Mouse (Mus musculus) lung, embryonic 16.5 days (tissue): ENCODE results near the gene Cbarp. TPM values are rescaled to one million over a fixed set of nuclear protein-coding genes. Genes with fewer than 3 reads are reported as not detected.

Experiments
- ATAC-seq: fragments of 200-750 bp; cut with Nextera tagmentation; 2 replicates; pipeline ENCODE4 v1.8.0; 2017; ENCODE audit warnings: low read depth, mild to moderate bottlenecking, moderate library complexity
- H3K27ac ChIP-seq: fragments of 300-500 bp; sonication (generic); 2 replicates; pipeline ENCODE4 v1.5.1; 2014; ENCODE audit warnings: mild to moderate bottlenecking, control low read depth, low read length
- H3K27me3 ChIP-seq: fragments of 300-500 bp; sonication (generic); 2 replicates; pipeline ENCODE4 v1.6.1; 2014; ENCODE audit warnings: low read depth, low read length, mixed read lengths; ENCODE audit not compliant: control insufficient read depth, insufficient read depth
- H3K36me3 ChIP-seq: fragments of 300-500 bp; sonication (generic); 2 replicates; pipeline ENCODE4 v1.6.1; 2014; ENCODE audit warnings: low read length; ENCODE audit not compliant: control insufficient read depth, insufficient read depth
- H3K4me1 ChIP-seq: fragments of 300-500 bp; sonication (generic); replicated peaks from 2 replicates; pipeline ENCODE4 v1.6.1; 2014; ENCODE audit warnings: low read length, mixed read lengths; ENCODE audit not compliant: control insufficient read depth, insufficient read depth
- H3K4me2 ChIP-seq: fragments of 300-500 bp; sonication (generic); 2 replicates; pipeline ENCODE4 v1.6.1; 2014; ENCODE audit warnings: low read depth, low read length, control low read depth
- H3K4me3 ChIP-seq: fragments of 300-500 bp; sonication (generic); 2 replicates; pipeline ENCODE4 v1.5.1; 2014; ENCODE audit warnings: mild to moderate bottlenecking, low read length, control low read depth
- H3K9ac ChIP-seq: fragments of 300-500 bp; sonication (generic); 2 replicates; pipeline ENCODE4 v1.6.1; 2014; ENCODE audit warnings: low read length, control low read depth
- H3K9me3 ChIP-seq: fragments of 300-500 bp; sonication (generic); 2 replicates; pipeline ENCODE4 v1.6.1; 2016; ENCODE audit warnings: low read length; ENCODE audit not compliant: control insufficient read depth
- WGBS: fragments of 180-500 bp; shearing (Covaris S2); extraction: QIAGEN DNeasy Blood & Tissue Kit; methylation state at CpG from one replicate; pipeline ENCODE4 v1.1.7; 2014; 5-methylcytosine and 5-hydroxymethylcytosine counted together
- polyA plus RNA-seq: library from polyadenylated mRNA; unstranded; fragments of >200 nt; fragmentation: Nextera tagmentation; extraction: Ambion mirVana; gene quantifications from 2 replicates; pipeline ENCODE4 v1.2.1, GENCODE M21; 2015

Cbarp gene
- polyA plus RNA-seq, 1 experiment from 2014 or later: 3.9 TPM

GRCm38 (mm10) chr10:80139975-80140665 is 515 bp downstream of the Cbarp start:
- Histone ChIP-seq H3K36me3 (peaks cover 14% of the 10 kb centered on the region), H3K27ac (no peak overlapping the region), H3K9ac (no peak overlapping the region), H3K4me3 (no peak overlapping the region), H3K9me3 (no peaks in the 10 kb centered on the region), H3K4me2 (no peak overlapping the region), H3K4me1 (peaks cover 35% of the 10 kb centered on the region), H3K27me3 (peaks cover 34% of the 10 kb centered on the region)
- no peak for ATAC-seq
- WGBS: 73% methylated on average over 11 of the region's 11 CpGs

GRCm38 (mm10) chr10:80139439-80139775 is 1.2 kb downstream of the Cbarp start:
- Histone ChIP-seq H3K27ac (peak overlapping the region; percentile 70), H3K27me3 (peaks cover 34% of the 10 kb centered on the region), H3K9me3 (no peaks in the 10 kb centered on the region), H3K4me2 (peak overlapping the region; percentile 100), H3K4me3 (peak overlapping the region; percentile 74), H3K9ac (peak overlapping the region; percentile 79), H3K4me1 (peaks cover 35% of the 10 kb centered on the region), H3K36me3 (peaks cover 9% of the 10 kb centered on the region)
- no peak for ATAC-seq
- 0% methylated on average over 10 of the region's 10 CpGs for WGBS

DNA sequence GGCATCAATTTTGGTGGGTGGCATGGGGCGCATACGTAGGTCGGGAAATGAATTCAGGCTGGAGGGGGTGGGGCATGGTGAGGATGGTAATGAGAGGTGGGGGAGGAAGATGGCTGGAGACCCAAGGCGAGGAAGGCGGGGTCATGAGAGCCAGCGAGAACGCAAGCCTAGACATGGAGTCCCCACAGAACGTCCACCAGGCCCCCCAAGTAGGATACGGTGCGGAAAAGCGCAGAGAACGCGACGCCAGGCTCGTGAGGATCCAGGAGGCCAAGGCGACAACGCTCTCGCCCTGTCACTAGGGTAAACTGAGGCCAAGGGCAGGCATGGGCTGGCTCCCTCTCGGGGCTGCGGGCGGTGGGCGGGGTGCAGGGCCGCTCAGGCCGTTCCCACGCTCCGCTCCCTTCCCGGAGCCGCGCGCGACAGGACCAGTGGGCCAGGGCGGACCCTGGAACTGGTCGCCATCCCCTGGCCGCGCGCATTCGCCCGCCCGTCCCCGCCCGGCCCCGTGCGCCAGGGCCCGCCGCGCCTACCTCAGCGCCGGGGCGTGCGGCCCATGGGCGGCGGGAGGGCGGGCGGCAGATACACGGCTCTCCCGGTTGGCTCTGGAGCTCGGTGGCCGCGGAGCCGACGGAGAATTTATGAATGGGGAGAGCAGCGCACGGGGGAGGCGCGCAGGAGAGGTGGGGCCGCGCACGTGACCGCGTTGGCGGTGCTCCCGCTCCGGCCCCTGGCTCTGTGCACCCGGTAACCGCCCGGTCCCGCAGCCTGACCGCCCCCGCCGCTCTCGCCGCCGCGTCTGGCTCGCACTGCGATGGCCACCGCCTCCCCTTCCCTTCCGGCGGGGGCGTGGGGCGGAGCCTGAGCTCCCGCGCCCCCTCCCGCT is 1.8 kb downstream of the Cbarp start, which contains the start of gene Atp5d:
Gene Atp5d, plus strand, starts transcription at position 80 of the 886 bp plus-strand sequence.
- Histone ChIP-seq H3K4me3 (peak within 1 kb of the TSS; percentile 74), H3K9ac (peak within 1 kb of the TSS; percentile 79), H3K4me2 (peak within 1 kb of the TSS; percentile 100), H3K27ac (peak within 1 kb of the TSS; percentile 75), H3K9me3 (no peaks in the 10 kb centered on the region), H3K36me3 (0 out of 2 replicates have a peak, but pooled peaks cover 3% of the 10 kb centered on the region), H3K4me1 (peaks cover 35% of the 10 kb centered on the region), H3K27me3 (peaks cover 34% of the 10 kb centered on the region)
- ATAC-seq: peak; percentile 3; the same call in 1 of the 2 replicates
- WGBS: under 1% methylated on average over 46 of the region's 94 CpGs

GRCm38 (mm10) chr10:80137626-80138552 is 2.7 kb downstream of the Cbarp start:
- Histone ChIP-seq H3K27me3 (peaks cover 34% of the 10 kb centered on the region), H3K4me2 (peak overlapping the region; percentile 100), H3K27ac (peak overlapping the region; percentile 75), H3K4me1 (peaks cover 38% of the 10 kb centered on the region), H3K4me3 (peak overlapping the region; percentile 74), H3K9ac (peak overlapping the region; percentile 79), H3K36me3 (0 out of 2 replicates have a peak, but pooled peaks cover 3% of the 10 kb centered on the region), H3K9me3 (no peaks in the 10 kb centered on the region)
- WGBS: 2% methylated on average over 21 of the region's 33 CpGs
- ATAC-seq: no peak

DNA sequence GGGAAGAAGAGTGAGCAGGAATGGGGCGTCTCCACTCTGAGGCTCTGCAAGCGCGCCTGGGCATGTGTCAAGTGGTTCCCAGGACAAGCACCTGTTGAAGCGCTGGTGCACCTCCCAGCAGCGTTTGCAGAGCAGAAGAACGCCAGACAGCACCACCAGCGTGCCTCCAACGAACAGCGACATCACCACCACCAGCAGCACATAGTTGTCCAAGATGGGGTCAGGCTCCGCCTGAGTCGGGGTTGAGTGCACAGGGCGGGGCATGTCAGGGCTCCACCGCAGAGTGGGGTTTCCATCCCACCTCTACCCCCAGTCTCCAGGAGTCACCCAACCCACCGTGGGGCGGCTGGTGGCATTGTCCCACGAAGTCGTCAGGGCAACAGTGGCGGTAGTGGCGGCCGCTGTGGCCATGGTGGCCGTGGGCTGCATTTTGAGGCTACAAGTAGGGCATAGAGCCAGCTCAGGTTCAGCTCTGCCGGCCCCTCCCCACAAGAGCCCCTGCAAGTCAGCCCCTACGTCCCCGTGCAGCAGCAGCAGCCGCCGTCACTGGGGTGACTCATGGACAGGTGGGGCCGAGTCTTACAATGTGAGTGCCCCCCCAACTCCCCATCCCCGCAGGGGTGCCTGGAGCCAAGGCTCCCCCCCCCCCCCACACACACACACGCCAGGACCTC is 3.5 kb downstream of the Cbarp start:
- peaks cover 6% of the 10 kb centered on the region for H3K36me3 ChIP-seq
- H3K27ac ChIP-seq: peak overlapping the region; percentile 75
- H3K4me3 ChIP-seq: peak overlapping the region; percentile 74
- no peaks in the 10 kb centered on the region for H3K9me3 ChIP-seq
- H3K4me2 ChIP-seq: peak overlapping the region; percentile 100
- H3K27me3 ChIP-seq: peaks cover 34% of the 10 kb centered on the region
- peak overlapping the region; percentile 79 for H3K9ac ChIP-seq
- WGBS: 3% methylated on average over 28 of the region's 29 CpGs
- H3K4me1 ChIP-seq: peaks cover 34% of the 10 kb centered on the region
- ATAC-seq: 0 out of 2 replicates have a peak, but pooled peaks have one; percentile 5

GRCm38 (mm10) chr10:80136179-80136951 is 4.3 kb downstream of the Cbarp start:
- Histone ChIP-seq H3K4me1 (peaks cover 34% of the 10 kb centered on the region), H3K27me3 (peaks cover 34% of the 10 kb centered on the region), H3K27ac (peak overlapping the region; percentile 75), H3K36me3 (peaks cover 11% of the 10 kb centered on the region), H3K4me2 (peak overlapping the region; percentile 100), H3K9ac (peak overlapping the region; percentile 79), H3K4me3 (peak overlapping the region; percentile 74), H3K9me3 (no peaks in the 10 kb centered on the region)
- no peak for ATAC-seq
- 7% methylated on average over 34 of the region's 49 CpGs for WGBS

DNA sequence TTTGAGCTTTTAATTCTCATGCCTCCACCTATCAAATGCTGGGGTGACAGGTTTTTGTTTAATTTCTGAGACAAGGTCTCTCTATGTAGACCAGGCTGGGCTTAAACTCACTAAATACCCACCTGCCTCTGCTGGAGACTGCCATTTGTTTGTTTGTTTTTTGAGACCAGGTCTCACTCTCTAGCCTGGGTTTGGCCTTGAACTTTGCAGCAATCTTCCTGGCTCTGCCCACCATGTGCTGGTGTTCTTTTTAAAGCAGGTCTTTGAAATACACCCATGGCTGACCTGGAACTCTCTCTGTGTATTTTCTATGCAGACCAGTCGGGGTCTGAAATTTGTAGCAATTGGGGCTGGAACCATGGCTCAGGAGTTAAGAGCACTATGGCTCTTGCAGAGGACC is 5.0 kb downstream of the Cbarp start:
- H3K27me3 ChIP-seq: peaks cover 34% of the 10 kb centered on the region
- ATAC-seq: no peak
- H3K9me3 ChIP-seq: no peaks in the 10 kb centered on the region
- 90% methylated on average over 1 of the region's 1 CpGs for WGBS
- peaks cover 16% of the 10 kb centered on the region for H3K36me3 ChIP-seq
- H3K4me1 ChIP-seq: peaks cover 30% of the 10 kb centered on the region
- H3K9ac ChIP-seq: no peak overlapping the region
- H3K4me2 ChIP-seq: no peak overlapping the region
- H3K4me3 ChIP-seq: no peak overlapping the region
- no peak overlapping the region for H3K27ac ChIP-seq

DNA sequence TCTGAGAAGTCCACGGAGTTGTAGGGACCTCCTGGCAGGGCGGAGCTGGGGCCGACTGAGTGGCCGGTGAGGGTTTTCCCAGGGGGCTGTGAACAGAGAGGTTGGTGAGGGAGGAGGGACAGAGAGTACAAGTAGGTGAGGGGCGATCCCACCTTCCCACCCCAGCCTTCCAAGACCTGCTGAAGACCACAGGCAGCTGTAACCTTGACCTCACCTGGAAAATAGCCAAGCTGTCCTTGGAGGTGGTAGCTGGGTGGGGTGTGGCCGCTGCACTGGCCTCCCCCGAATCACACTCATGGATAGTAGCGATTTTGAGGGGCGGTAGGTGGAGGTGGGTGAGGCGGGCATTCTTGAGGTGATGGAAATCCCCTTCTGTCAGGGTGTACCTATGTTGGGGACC is 5.5 kb downstream of the Cbarp start:
- H3K4me1 ChIP-seq: peaks cover 30% of the 10 kb centered on the region

More for the DNA sequence above, 5.5 kb downstream of the Cbarp start:
- ATAC-seq: no peak
- WGBS: 84% methylated on average over 10 of the region's 10 CpGs
- H3K27ac ChIP-seq: no peak overlapping the region
- no peaks in the 10 kb centered on the region for H3K9me3 ChIP-seq
- H3K4me2 ChIP-seq: no peak overlapping the region
- peaks cover 34% of the 10 kb centered on the region for H3K27me3 ChIP-seq
- H3K36me3 ChIP-seq: peaks cover 20% of the 10 kb centered on the region
- no peak overlapping the region for H3K4me3 ChIP-seq
- no peak overlapping the region for H3K9ac ChIP-seq
